Mouse (Mus musculus) limb, embryonic 10.5 days (tissue): ENCODE results near the gene Arl6. TPM values are rescaled to one million over a fixed set of nuclear protein-coding genes. Genes with fewer than 3 reads are reported as not detected.
A peak's percentile ranks its signal among the peaks of the same experiment; 100 is the strongest.

ENCODE experiments used
- DNase-seq: peaks from one replicate; pipeline ENCODE4 v3.0.0-alpha.2; 2017; ENCODE audit warnings: low spot score
- H3K27ac ChIP-seq: fragments of 300-500 bp; sonication (generic); 2 replicates; pipeline ENCODE4 v1.5.1; 2016; ENCODE audit warnings: mild to moderate bottlenecking
- H3K27me3 ChIP-seq: fragments of 300-500 bp; sonication (generic); 2 replicates; pipeline ENCODE4 v1.6.1; 2016; ENCODE audit warnings: low read depth, mild to moderate bottlenecking; ENCODE audit not compliant: poor library complexity, severe bottlenecking
- H3K36me3 ChIP-seq: fragments of 300-500 bp; sonication (generic); 2 replicates; pipeline ENCODE4 v1.6.1; 2016; ENCODE audit warnings: mild to moderate bottlenecking, moderate library complexity
- H3K4me1 ChIP-seq: fragments of 300-500 bp; sonication (generic); 2 replicates; pipeline ENCODE4 v1.6.1; 2016
- H3K4me3 ChIP-seq: fragments of 300-500 bp; sonication (generic); 2 replicates; pipeline ENCODE4 v1.5.1; 2016; ENCODE audit warnings: mild to moderate bottlenecking, moderate library complexity
- H3K9me3 ChIP-seq: fragments of 300-500 bp; sonication (generic); replicated peaks from 2 replicates; pipeline ENCODE4 v1.6.1; 2016; ENCODE audit warnings: mild to moderate bottlenecking
- WGBS: fragments of 180-500 bp; shearing (Covaris S2); methylation state at CpG from one replicate; pipeline ENCODE4 v1.1.7; 2016; 5-methylcytosine and 5-hydroxymethylcytosine counted together
- polyA plus RNA-seq: library from polyadenylated mRNA; unstranded; fragments of >200 nt; fragmentation: Nextera tagmentation; extraction: Ambion mirVana; gene quantifications from 2 replicates; pipeline ENCODE4 v1.2.1, GENCODE M21; 2016

The Arl6 gene
- polyA plus RNA-seq, result 41.3 and 42.4 TPM in 2 replicates

DNA sequence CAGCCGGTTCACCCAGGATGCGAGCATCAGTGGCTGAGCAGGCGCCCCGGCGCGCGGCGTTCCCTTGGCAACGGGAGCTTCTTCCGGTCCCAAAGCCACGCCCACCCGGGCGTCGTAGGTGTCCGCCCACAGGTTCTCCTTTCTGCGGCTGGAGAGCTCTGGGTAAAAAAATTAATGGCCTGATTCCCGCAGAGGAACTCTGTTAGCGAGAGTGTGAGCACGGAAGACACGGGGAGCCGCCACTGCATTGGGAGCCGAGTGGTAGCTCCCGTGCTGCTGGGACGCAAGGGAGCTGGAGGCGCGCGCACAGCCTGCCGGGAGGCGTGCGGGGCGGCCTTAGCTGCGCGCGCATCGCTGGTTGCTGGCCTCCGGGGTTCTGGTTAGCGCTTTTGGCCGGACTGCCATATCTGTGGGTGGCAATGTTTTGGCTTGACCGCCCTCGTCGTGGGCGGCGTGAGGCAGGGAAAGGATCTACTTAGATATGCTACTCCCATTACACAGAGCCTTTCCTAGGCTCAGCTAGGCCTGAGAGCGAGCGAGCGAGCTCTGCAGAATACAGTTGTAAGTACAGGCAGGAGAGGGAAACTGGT, at the start of gene Arl6:
TSS of gene Arl6 (minus strand) at position 290 of the 590 bp plus-strand sequence.
- WGBS, result under 1% methylated on average over 46 of the region's 46 CpGs
- Histone ChIP-seq H3K27ac (peak within 1 kb of the TSS; percentile 96), H3K4me1 (peaks cover 8% of the 10 kb centered on the region; the same call in 1 of the 2 replicates), H3K27me3 (no peaks in the 10 kb centered on the region; the same call in 1 of the 2 replicates), H3K4me3 (peak within 1 kb of the TSS; percentile 76), H3K36me3 (no peaks in the 10 kb centered on the region; the same call in 1 of the 2 replicates), H3K9me3 (no peaks in the 10 kb centered on the region)
- DNase-seq, result peak; percentile 98

DNA sequence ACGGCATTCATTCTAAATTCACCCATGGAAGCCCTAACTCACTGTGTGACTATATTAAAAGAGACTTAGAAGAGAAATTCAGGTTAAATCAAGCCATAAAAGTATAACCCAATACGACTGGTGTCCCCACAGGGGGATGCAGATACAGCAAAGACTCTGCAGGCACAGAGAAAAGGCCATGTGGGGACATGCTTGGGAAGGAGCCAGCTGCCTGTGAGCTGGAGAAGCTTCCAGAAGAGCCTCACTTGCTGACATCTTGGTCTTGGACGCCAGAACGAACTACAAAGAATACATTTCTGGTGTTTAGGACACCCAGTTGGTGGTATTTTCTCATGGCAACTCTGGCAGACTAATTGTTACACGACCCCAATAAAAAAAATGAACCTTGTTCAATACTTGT, 45.9 kb upstream of the Arl6 start:
- Histone ChIP-seq H3K36me3 (no peaks in the 10 kb centered on the region), H3K4me3 (no peak overlapping the region), H3K27me3 (no peaks in the 10 kb centered on the region), H3K27ac (no peak overlapping the region), H3K9me3 (no peaks in the 10 kb centered on the region), H3K4me1 (no peaks in the 10 kb centered on the region)
- WGBS, result 81% methylated on average over 5 of the region's 5 CpGs
- DNase-seq, result no peak

DNA sequence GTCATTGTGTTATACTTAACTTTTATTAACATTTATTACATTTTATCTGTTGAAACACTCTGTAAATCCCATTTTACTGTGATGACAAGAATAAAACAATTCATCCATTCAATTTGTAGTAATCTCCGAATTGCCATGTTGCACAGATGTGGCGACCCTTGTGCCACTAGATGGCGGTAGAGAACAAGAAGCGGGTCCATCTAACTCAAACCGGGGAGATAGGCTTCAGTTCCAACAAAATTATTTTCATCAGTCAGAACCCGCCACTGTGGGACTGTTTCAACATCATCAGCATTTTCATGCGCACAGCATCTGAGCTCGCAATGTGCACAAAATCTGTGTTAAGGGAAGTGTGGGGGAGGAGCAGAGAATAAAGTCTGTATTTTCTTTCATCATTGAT, 44.2 kb upstream of the Arl6 start:
- DNase-seq, result peak; percentile 79
- Histone ChIP-seq H3K27me3 (no peaks in the 10 kb centered on the region), H3K27ac (no peak overlapping the region)

DNA sequence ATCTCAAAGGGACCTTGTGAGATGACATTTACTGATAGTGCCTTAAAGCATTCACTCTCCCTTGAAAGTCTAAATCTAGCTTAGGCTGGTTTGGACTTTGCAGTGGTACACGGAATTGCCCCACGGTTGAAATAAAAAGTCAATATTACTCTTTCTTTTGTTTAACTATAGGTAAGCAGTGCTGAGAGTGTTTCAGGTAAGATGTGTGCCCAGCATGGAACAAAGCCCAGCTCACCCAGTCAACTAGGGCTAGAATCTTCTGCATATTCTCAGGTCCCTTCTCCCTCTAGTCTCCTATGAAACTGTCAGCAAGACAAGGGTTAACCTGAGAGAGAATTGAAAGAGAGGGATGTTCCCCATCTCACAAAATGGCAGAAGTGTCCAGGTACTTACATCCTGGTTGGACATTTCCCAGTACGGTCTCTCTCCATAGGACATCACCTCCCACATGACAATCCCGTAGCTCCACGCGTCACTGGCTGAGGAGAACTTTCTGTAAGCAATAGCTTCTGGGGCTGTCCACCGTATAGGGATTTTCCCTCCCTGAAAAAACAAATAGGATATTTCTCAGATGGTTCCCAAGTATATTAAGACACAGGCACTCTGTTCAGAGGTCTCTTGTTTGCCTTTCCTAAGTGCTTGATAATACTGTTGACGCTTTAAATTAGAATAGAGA, 43.2 kb upstream of the Arl6 start:
- Histone ChIP-seq H3K36me3 (no peaks in the 10 kb centered on the region), H3K27ac (no peak overlapping the region), H3K4me3 (no peak overlapping the region), H3K4me1 (no peaks in the 10 kb centered on the region), H3K27me3 (no peaks in the 10 kb centered on the region), H3K9me3 (no peaks in the 10 kb centered on the region)
- no peak for DNase-seq
- WGBS, result 85% methylated on average over 8 of the region's 8 CpGs

More for the DNA sequence above, 44.2 kb upstream of the Arl6 start:
- Histone ChIP-seq H3K9me3 (no peaks in the 10 kb centered on the region), H3K4me3 (no peak overlapping the region), H3K36me3 (no peaks in the 10 kb centered on the region), H3K4me1 (no peaks in the 10 kb centered on the region)
- 12% methylated on average over 8 of the region's 8 CpGs for WGBS

DNA sequence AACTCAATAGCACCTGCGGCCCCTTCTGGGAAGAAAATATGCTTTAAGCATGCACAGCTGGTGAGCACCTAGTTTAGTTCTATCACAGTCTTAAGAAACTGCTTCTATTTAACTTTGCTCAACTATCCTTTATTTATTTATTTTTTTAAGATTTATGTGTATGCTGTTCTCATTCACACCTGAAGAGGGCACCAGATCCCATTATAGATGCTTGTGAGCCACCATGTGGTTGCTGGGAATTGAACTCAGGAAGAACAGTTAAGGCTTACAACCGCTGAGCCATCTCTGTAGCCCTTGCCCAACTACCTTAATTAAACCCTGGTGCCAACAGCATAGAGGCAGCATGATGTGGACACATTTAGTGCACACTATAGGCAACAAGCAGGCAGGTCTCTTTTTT, 27.7 kb upstream of the Arl6 start:
- no peaks in the 10 kb centered on the region for H3K4me1 ChIP-seq
- no peak overlapping the region for H3K4me3 ChIP-seq
- WGBS, result 86% methylated on average over 2 of the region's 2 CpGs
- H3K9me3 ChIP-seq, result no peaks in the 10 kb centered on the region
- no peak overlapping the region for H3K27ac ChIP-seq
- no peaks in the 10 kb centered on the region for H3K36me3 ChIP-seq
- DNase-seq, result no peak
- H3K27me3 ChIP-seq, result no peaks in the 10 kb centered on the region

DNA sequence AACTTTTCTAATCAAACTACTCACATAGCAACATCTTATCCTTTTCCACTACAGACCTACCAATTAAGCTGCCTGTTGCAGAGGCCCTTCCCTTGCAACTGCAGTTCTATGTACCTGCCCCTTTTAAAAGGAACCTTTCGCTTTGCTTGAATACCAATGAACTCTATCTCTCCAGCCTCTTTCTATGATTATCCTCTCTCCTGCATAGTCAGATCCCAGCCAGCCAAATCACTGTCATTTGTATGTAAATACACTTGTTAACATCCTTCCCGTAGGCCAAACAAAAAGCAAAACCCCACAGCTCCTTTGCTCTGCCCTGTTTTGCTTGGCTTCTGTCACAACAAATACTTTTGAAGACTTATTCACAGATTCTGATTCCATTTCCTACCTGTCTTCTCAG, 4.6 kb upstream of the Arl6 start:
- no peaks in the 10 kb centered on the region for H3K36me3 ChIP-seq
- H3K9me3 ChIP-seq, result no peaks in the 10 kb centered on the region
- no peaks in the 10 kb centered on the region for H3K4me1 ChIP-seq
- no peak overlapping the region for H3K27ac ChIP-seq
- no peak for DNase-seq
- WGBS, result 58% methylated on average over 2 of the region's 2 CpGs
- H3K4me3 ChIP-seq, result no peak overlapping the region
- H3K27me3 ChIP-seq, result no peaks in the 10 kb centered on the region; the same call in 1 of the 2 replicates

DNA sequence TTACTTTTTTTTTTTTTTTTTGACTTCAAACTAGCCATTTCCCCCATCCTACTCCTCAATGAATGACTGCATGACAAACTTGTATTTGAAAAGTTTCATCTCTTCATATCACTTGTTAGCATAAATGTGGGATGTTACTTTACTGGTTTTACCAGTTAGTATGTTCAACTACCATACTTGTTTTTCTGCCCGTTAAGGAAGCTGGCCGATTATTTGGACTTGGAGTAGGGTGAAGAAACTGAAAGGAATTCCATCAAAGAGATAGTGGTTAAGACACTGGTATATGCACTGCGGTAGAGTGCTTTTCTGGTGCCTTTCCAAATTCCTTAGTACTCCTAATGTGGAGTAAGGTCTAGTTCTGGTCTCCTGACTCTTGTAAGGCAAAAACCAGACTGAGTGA, 794 bp upstream of the Arl6 start:
- Histone ChIP-seq H3K27me3 (no peaks in the 10 kb centered on the region; the same call in 1 of the 2 replicates), H3K27ac (no peak overlapping the region; the same call in 1 of the 2 replicates), H3K4me3 (peak overlapping the region; percentile 76; the same call in 1 of the 2 replicates), H3K4me1 (peaks cover 8% of the 10 kb centered on the region; the same call in 1 of the 2 replicates), H3K9me3 (no peaks in the 10 kb centered on the region), H3K36me3 (no peaks in the 10 kb centered on the region)
- WGBS, result 91% methylated on average over 3 of the region's 3 CpGs
- DNase-seq, result no peak

DNA sequence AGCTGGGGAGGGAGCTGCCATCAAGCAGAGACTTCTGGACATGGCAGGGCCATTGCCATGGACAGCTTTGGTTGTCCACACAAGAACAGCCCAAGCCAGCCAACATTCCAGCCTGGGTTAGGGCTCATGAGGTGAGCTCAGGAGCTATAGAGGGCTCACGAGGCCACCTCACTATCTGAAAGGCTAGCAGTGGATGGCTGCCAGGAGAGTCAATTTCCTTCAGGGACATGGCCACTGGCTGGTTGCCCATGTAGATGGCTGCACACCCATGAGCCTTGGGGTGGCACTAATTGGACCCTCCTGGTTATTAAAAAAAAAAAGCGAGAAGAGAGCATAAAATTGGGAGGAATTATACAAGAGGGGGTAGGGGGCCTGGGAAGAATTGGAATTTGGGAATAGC, 4.6 kb downstream of the Arl6 start:
- H3K4me3 ChIP-seq, result no peak overlapping the region
- H3K27ac ChIP-seq, result no peak overlapping the region
- no peaks in the 10 kb centered on the region for H3K27me3 ChIP-seq
- peaks cover 8% of the 10 kb centered on the region; the same call in 1 of the 2 replicates for H3K4me1 ChIP-seq
- no peaks in the 10 kb centered on the region for H3K9me3 ChIP-seq
- WGBS, result 93% methylated on average over 2 of the region's 2 CpGs
- H3K36me3 ChIP-seq, result peaks cover 20% of the 10 kb centered on the region
- no peak for DNase-seq

DNA sequence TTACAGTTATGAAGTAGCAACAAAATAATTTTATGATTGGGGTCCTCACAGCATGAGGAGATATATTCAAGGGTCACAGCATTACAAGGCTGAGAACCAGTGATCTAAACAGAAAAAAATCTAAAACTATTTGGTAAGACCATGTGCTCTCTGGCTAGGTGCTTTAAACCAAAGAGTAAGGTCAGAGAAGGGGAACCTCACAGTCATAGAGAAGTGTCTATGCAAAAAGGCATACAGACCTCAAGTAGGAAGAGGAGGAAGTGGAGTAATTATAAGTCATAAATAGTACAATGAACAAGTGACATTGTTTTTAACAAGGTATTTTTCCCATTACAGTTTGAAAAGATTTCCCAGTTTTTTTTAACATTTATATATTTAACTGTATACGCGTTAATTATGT, 17.6 kb downstream of the Arl6 start:
- WGBS, result 99% methylated on average over 2 of the region's 2 CpGs
- Histone ChIP-seq H3K27ac (no peak overlapping the region), H3K9me3 (no peaks in the 10 kb centered on the region), H3K27me3 (no peaks in the 10 kb centered on the region), H3K36me3 (no peaks in the 10 kb centered on the region), H3K4me3 (no peak overlapping the region), H3K4me1 (no peaks in the 10 kb centered on the region)
- DNase-seq, result no peak

DNA sequence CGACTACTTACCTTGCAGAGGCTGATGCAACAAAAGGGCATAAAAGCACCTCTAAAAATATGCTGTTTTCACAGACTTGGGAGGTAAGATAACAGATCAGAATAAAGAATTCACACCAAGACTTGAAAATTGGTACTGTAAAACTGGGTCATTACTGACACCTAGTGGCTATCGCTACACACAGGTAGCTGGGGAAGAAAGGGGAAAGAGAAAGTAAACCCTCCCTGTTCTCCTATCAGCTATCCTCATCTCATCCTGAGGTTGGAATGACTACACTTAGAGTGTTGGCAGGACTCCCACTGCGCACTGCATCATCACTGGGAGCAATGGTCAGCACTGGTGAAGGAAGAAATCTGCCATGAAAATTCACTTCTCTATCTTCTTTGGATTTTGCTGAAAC, 22.0 kb downstream of the Arl6 start:
- 35% methylated on average over 3 of the region's 3 CpGs for WGBS
- no peak for DNase-seq
- H3K36me3 ChIP-seq, result no peaks in the 10 kb centered on the region
- no peak overlapping the region for H3K4me3 ChIP-seq
- H3K4me1 ChIP-seq, result no peaks in the 10 kb centered on the region
- no peak overlapping the region for H3K27ac ChIP-seq
- H3K27me3 ChIP-seq, result no peaks in the 10 kb centered on the region
- no peaks in the 10 kb centered on the region for H3K9me3 ChIP-seq

DNA sequence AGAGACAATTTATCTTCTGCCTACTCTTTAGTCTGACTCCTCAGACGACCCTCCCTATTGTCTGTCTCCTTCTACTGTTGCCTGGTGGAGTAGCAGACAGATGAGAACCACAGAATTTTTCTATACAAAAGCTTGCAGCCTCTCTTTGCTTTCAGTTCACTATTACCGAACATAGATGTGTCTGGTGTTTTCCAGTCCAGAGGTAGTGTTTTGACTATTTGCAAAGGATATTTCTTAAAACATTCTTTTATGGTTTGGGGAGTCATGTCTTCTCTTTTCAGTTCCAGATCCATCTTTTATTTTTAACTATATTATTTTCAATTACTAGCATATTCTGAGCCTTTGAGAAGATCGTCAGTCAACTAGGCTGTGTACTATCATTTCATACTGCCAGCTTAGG, 23.5 kb downstream of the Arl6 start:
- no peak for DNase-seq
- 85% methylated on average over 3 of the region's 3 CpGs for WGBS

DNA sequence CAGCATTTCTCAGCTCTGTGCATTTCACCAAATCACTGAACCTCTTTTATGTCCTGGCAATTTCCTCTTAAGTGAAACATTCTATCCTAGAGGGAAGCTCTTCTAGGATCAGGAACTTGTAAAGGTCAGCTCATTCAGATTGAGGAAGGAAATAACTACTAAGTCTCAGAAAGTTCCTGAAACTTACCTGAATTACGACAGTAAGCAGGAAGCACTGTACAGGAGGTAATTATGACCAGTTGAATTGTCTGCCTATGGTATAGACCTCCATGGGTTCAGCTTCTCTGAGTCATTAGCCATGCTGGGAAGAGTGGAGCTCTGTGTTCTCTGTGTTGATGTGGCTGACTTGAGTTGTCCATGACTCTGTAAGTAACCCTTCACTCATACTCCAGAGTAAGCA, 28.4 kb downstream of the Arl6 start:
- WGBS, result 88% methylated on average over 1 of the region's 1 CpGs
- H3K4me1 ChIP-seq, result peaks cover 2% of the 10 kb centered on the region; the same call in 1 of the 2 replicates
- DNase-seq, result no peak

More for the DNA sequence above, 23.5 kb downstream of the Arl6 start:
- H3K36me3 ChIP-seq, result no peaks in the 10 kb centered on the region; the same call in 1 of the 2 replicates
- no peaks in the 10 kb centered on the region for H3K27me3 ChIP-seq
- no peaks in the 10 kb centered on the region for H3K4me1 ChIP-seq
- H3K9me3 ChIP-seq, result no peaks in the 10 kb centered on the region
- H3K27ac ChIP-seq, result no peak overlapping the region
- H3K4me3 ChIP-seq, result no peak overlapping the region

DNA sequence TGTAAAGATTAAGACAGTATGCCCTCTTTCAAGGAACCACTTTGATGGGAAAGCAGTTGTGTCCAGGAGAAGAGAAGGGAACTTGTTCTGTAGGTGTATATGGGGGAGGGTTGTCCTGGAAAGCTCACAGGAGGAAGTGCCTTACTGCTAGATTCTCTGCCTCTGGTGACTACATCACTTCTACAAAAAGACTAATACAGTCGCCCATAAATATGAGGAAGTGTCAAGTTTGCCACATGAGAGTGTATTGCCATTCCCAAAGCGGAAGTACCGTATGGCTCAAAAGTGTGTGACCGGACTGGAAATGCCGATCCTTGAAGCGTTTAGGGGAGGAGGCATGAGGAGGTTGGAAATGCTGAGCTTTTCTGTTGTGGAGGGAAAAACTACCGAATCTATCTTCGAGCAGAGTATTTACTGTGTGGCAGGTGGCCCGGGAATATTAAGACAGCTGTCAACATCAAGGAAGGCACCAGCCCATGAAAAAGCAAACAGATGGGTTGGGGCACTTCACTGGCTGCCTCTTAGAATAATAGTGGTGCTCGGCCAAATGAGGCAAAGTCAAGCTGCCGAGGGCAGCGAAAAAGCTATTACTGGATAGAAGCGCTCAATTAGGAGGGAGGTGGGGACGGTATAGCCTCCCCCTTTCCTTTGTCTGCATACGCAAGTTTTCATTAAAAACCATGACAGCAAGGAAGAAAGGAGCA, 35.0 kb downstream of the Arl6 start:
- DNase-seq, result no peak
- 72% methylated on average over 15 of the region's 15 CpGs for WGBS

More for the DNA sequence above, 28.4 kb downstream of the Arl6 start:
- no peaks in the 10 kb centered on the region for H3K27me3 ChIP-seq
- H3K27ac ChIP-seq, result no peak overlapping the region
- no peaks in the 10 kb centered on the region for H3K9me3 ChIP-seq
- no peaks in the 10 kb centered on the region; the same call in 1 of the 2 replicates for H3K36me3 ChIP-seq
- H3K4me3 ChIP-seq, result no peak overlapping the region

More for the DNA sequence above, 35.0 kb downstream of the Arl6 start:
- no peaks in the 10 kb centered on the region for H3K36me3 ChIP-seq
- no peak overlapping the region for H3K4me3 ChIP-seq
- no peaks in the 10 kb centered on the region for H3K27me3 ChIP-seq
- no peak overlapping the region for H3K27ac ChIP-seq
- H3K4me1 ChIP-seq, result peaks cover 22% of the 10 kb centered on the region
- H3K9me3 ChIP-seq, result no peaks in the 10 kb centered on the region
